Mouse (Mus musculus): ENCODE measurements around the gene Mmp28.

Mmp28 gene

DNA sequence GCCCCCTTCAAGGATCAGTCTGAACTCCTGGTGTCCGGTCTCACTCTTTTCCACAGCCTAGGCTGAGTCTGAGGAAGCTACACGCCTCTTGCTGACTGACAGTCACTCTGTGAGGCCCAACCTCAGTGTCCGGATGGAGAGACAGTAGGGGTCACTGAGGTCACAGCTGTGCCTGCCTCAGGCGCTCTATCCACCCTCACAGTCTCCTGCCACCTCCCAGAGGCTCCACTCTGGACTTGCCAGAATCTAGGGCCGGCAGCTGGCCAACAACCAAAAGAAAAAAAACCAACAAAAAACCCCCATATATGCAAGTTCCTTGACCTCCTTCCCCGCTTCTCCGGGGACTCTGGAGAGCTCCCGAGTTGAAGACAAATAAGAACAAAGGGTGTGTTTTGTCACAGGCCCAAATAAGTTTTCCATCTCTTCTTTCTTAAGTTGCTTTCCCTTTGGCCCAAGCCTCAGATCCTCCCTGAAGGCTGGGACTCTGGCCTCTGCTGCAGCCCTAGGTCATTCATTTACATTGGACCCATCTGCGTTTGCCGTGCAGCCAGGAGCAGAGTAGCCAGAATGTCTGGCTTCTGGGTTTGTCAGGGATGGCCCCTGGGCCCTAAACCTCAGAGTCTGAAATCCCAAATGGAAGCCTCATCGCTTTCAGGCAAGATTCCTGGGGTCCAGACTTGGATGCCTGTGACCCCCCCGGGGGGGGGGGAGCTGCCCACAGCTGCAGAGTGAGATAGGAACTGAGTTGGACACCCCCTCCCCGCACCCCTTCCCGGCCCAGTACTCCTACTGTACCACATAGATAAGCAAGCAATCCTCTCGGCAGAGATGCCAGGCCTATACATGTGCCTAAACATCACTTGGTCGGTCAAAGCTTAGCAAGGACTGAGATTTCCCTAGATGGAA, 14.6 kb downstream of the Mmp28 start:
- DNase-seq (ENCODE audit: low spot score in 2 of 2): no peak

DNA sequence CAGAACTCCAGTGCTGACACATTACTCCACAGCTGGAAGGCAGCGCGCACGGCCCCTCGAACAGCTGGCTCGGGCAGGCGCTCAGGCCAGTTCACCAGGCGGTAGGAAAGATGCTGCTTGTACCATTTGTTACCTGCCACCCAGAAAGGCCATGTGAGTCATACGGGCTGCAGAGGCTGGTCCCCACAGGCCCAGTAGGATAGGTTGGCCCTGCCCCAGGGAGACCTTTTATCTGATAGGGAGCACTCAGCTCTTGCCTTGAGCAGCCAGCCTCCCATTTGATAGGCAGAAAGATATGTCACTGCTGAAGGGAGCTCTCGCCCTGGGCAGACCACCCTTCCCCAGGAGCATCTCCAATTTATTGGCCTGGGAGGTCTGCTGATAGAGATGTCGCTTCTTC, 15.3 kb downstream of the Mmp28 start:
- no peak for DNase-seq (ENCODE audit: low spot score in 2 of 2)

DNA sequence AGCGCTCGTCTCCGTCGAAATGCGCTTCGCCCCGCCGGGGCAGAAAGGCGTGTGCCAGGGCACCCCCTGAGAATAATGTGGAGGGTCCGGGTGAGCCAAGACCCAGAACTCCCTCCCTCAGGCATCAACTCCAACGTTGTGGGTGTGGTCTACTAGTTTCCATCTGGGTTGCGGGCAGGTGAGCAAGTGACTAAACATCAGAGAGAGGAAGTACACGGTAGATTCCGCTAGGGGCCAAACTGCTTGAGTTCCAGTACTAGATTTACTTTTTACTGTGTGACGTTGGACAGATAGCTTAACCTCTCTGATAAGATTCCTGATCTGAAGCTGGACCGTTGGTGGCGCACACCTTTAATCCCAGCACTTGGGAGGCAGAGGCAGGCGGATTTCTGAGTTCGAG, 17.9 kb downstream of the Mmp28 start:
- no peak for DNase-seq (ENCODE audit: low spot score in 2 of 2)

DNA sequence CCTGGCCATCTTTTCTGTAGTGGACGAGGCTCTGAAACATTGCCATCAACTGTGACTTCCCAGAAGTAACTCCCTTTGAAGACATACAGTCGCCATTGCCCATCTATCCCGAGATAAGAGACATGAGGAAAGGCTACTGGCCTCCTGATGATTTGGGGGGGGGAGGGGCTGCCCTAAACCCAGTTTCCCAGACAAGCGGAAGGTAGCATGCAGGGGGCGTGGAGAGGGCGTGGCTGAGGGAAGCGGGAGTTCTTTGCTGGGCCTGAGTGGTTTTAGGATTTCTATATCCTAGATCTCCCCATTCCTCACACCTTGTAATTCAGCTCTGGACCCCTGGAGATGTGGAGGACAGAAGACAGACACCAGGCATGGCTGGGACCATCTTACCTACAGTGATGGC, 19.0 kb downstream of the Mmp28 start:
- DNase-seq (ENCODE audit: low spot score in 2 of 2): no peak

DNA sequence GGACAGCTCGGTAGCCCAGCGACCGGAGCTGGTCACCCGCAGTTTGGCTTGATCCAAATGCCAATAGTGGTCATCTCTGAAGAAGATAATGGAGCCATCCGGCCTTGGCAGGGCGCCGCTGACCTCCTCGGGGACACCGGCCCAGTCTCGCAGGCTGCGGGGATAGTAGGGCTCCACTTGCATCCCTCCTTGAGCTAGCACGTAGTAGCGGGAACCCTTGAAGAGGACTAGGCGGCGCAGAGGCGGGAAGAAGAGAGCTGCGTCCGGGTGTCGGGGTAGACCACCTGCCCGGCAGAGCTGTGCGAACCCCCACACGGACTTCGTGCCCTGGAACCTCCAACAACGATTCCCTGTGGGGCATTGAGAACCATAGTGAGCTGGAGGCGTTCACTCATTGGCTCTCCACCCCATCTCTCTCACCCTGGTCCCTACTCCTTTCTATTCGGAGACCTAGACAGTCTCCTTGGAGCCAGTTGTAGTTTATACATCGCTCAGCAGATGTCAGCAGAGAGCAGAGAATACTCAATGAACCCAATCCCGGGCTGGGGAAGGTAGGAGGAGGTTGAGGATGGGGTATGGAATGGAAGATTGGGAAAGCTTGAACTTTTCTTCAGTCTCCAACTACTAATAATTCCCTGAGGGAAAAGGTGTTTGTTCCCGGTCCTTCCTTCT, 20.1 kb downstream of the Mmp28 start:
- peak in 1 of 2 experiments; percentile 67 for DNase-seq (ENCODE audit: low spot score in 2 of 2)

DNA sequence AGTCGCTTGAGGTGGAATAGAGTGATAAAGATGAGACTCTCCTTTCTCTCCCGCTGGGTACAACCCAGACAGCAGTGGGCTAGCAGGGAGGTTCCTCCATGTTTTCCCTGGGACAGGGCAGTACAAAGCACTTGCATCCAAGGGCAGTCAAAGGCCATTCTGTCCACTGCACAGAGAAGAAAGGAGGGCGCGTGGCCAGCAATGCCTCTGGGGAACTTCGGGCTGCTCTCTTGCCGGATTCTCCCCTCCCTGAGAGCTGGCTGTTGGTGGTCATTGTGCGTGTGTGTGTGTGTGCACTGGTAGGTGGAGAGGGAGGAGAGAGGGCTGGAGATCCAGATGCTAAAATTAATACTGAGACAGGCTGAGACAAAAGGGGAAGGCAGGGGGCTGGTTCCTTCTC, 21.6 kb downstream of the Mmp28 start:
- no peak for DNase-seq (ENCODE audit: low spot score in 2 of 2)

DNA sequence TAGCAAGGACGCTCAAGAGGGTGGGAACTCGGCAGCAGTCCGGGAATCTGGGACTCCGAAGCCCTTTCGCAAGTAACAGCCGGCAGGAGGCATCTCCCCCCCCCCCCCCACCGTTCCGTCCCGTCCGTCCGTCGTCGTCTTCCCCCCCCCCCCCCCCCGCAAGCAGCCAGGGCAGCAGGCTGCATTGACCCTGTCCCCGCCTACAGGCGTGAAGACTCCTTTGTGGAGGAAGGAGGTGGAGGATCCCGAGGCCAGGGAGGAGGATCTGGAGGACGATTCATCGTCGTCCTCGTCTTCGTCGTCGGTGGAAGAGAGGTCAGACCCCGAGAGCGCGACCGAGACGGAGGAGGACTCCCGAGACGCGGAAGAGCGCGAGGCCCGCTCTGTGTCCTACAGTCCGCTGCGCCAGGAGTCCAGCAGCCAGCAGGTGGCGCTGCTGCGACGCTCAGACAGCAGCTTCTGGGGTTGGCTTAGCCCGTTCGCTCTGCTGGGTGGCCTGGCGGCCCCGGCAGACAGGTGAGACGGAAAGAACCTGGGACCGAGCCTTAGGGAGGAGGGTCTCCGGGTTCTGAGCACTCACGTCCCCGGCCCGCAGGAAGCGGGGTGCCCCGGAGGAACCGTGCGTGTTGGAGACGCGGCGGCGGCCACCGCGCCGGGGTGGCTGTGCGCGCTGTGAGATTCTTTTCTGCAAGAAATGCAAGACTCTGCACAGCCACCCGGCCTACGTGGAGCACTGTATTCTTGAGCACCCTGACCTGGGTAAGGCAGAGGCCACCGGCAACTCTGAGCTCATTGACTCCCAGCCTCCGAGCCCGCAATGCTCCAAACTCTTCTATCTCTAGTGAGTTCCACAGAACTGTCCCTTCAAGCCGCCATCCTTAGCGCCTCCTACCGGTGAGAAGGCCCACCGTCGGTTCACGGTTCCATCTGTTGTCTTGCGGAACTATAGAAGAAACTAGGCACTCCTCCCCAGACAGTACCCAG, 22.5 kb downstream of the Mmp28 start:
- peak; percentile 65 to 84 for DNase-seq (ENCODE audit: low spot score in 2 of 2)

DNA sequence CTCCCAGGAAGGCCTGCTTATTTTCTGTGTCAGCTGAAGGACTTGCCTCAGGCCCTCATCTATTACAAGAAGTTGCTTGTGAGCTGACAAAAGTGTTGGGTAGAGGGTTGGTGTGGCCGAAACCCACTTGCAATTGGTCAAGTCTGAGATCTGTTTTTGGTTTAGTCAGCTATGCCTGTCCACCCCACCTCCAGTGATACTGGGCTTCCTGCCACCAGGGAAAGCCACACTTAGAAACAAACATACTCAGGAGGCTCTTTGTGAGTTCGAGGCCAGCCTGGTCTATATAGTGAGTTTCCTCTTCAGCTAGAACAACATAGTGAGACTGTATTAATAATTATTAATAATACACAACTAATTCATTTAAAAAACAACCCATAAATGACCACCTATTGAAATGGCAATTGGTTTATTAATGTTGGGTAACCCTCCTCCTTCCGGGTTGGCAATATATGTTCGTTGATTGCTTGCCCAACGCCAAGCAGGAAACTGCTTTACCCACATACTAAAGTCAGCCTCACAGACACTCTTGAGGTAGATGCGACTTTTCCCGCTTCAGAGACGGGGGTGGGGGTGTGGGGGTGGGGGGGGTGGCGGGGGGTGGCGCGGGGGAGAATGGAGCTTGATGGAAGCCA, 23.3 kb downstream of the Mmp28 start:
- DNase-seq (ENCODE audit: low spot score in 2 of 2): no peak

DNA sequence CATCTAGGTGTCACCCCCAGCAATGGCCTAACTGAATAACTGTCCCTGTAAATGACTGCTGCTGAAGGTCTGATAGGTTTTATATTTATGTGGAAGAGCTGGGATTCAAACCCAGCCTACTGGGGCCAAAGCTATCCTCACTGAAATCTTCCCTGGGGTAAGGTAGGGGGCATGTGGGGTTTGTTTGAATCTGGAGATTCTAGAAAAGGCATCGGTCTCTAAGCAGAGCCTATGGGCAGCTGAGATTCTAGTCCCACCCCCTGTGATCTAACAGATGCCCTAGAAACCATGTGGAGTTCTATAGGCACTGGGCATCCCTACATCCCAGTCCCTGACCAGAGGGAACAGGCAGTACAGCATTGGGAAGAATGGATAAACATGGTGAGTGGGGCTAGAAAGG, 25.5 kb downstream of the Mmp28 start, which contains the start of gene 1700020L24Rik:
Gene 1700020L24Rik, plus strand, starts transcription at position 301 of the 400 bp plus-strand sequence.
- no peak for DNase-seq (ENCODE audit: low spot score in 2 of 2)

DNA sequence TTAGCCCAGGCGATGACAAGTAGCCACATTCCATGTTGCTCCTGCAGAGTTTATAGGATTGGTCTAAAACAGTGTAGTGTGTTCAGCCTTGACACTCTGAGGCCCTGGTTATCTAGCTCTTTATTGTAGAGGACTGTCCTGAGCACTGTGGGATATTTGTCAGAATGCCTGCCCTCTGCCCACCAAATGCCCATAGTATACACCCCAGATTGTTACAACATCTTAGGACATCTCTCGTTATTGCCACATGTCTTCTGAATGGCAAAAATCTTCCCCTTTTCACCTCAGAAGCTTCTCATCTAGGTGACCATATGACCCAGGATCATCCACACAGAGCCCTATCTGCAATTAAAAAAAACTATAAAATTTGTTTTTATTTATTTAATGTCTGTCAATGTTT, 30.3 kb downstream of the Mmp28 start:
- DNase-seq (ENCODE audit: low spot score in 2 of 2): no peak

DNA sequence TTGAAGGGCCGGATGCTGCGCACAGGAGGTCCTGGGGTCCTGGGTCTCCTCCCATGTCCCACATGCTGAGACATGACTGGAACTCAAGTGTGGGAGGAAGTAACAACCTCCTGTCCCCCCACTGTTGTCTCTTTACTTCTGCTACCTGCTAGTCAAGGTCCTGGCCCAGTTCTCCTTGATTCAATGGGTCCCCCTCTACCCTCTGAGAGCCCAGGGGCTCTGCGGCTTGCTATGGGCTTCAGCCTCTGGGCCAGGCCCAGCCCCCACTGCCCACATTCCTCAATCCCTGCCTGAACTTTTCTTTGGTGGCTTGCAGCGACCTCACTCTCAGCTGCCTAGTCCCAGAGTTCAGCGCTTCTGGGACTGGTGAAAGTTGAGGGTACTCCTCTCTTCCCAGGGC, 33.5 kb downstream of the Mmp28 start, which contains the start of gene Gas2l2:
Gene Gas2l2, minus strand, starts transcription at position 101 of the 400 bp plus-strand sequence.
- no peak for DNase-seq (ENCODE audit: low spot score in 2 of 2)

DNA sequence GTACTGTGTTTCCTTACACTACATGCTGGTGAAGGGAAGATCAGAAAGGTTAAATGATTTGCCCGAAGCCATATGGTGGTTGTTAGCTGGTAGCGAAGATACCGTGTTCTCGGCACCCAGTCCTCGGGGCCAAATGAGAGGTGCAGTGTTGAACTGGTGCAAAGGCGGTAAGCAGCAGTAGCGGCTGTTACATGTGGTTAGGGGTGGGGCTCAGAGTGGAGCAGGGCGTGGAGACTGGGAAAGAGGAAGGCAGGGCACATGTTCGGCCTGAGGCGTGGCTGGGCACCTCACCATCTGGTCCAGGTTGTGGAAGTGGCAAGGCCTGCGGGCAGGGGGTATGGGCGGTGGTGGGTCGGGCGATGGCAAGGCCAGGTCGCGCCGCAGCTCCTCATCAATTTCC, 35.9 kb downstream of the Mmp28 start:
- DNase-seq (ENCODE audit: low spot score in 2 of 2): no peak

DNA sequence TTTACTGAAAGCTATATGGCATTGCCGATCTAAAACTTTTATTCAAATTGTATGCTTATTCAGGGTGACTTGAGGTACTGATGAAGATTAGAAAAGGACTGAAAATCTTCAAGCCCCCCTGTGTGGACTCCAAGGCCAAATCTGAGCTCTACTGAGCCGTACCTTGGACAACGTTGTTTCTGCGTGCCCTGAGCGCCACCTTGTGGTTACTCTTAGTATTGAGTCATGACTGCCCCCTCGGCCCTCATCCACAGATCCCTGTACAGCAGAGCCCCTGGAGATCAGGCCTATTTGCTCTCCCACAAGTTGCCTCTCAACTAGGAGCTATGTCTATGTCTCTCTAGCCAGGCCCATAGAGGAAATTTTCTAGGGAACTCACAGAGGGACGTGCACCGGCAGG, 38.2 kb downstream of the Mmp28 start:
- DNase-seq (ENCODE audit: low spot score in 2 of 2): peak; percentile 56 to 77

DNA sequence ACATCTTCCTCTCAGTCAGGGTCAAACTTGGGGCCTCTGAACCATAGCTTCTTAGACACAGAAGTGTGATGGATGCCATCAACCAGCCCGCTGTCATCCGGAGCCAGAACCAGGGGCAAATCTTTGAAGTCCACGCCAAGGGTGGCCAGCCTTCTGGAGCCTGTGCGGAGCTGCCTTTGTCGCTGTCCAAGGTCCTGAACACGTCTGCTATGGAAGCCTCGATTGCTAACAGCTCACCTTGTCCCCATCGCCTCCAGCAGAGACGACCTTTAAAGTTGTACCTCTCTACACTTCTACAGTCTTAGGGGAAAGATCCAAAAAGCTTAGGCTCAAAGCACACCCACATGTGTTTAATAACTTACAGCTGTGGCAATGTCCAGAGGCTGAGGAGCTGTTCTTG, 41.6 kb downstream of the Mmp28 start:
- DNase-seq (ENCODE audit: low spot score in 2 of 2): no peak

DNA sequence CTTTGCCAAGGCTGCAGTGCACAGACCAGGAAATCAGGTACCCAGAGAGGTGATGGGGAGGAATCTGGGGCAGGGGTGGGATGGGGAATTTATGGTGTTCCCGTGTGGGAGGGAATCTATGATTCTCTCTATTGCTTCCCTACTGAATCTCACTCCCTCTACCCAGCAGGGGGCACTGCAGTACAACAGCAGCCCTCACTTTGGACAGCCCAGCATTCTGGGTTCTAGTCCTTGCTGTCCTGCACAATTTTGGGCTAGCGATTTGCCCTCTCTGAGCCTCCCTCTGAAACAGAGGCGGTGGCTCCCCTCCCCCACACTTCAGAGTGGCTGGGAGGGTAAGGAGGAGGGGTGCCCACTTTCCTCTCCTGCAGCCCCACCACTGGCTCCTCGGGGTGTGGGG, 42.5 kb downstream of the Mmp28 start:
- no peak for DNase-seq (ENCODE audit: low spot score in 2 of 2)

DNA sequence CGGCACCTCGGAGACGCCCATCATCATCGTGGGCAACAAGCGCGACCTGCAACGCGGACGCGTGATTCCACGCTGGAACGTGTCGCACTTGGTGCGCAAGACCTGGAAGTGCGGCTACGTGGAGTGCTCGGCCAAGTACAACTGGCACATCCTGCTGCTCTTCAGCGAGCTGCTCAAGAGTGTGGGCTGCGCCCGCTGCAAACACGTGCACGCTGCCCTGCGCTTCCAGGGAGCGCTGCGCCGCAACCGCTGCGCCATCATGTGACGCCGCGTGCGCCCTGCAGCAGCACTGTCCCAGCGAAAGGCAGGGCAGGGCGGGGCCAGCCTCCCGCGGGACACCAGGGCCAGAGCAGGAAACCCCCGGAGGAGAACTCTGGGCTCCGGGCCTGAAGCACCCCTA, 44.3 kb downstream of the Mmp28 start:
- peak in 1 of 2 experiments; percentile 64 for DNase-seq (ENCODE audit: low spot score in 2 of 2)

DNA sequence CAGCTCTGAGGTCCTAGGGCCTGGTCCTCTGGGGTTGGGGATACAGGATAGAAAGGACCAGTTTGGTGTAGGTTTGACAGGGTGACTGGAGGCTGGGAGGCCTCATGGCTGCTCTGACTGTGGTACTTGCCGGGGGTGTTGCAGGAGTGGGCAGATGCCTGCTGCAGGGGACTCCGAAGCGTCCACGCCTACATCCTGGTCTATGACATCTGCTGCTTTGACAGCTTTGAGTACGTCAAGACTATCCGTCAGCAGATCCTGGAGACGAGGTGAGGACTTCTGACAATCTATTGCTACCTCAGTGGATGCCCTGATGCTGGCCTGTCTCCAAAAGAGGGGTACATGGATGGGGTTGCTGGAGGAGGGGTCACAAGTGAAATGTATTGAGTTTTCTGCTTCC, 45.2 kb downstream of the Mmp28 start:
- no peak for DNase-seq (ENCODE audit: low spot score in 2 of 2)

DNA sequence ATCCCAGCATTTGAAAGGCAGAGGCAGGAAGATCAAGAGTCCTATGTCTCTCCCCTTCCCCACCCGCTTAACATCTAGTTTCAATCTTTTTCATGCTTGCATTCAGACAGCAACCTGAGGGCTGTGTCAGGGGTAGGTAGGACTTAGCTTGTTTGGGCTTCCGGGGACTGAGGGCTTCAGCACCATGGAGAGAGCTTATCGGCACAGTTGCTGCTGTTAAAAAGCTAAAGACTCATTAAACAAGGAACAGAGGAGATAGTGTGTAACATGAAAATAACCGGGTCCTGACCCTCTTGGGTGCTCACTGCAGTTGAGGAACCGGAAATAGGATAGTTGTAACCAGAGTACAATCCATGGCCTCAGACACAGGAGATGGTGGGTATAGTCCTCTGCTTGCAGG, 45.8 kb downstream of the Mmp28 start:
- no peak for DNase-seq (ENCODE audit: low spot score in 2 of 2)

DNA sequence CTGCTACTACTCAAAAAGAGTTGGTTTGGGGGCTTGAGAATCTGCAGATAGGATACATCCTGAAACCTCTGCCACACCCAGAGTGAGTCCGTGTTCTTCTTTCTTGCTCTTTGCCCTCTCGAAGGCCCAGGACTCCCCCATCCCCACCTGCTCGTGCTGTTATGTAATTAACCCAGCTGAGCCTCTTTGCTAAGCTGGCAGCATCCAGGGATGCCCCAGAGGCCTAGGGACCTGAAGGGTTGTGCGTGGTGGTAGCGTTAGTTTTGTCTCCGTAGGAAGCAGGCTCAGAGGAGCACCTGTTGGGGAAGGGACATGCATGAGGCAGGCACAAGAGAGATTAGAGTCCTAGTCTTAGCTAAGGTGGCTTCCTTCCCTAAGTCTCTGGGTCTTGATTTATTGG, 52.4 kb downstream of the Mmp28 start:
- no peak for DNase-seq (ENCODE audit: low spot score in 2 of 2)

DNA sequence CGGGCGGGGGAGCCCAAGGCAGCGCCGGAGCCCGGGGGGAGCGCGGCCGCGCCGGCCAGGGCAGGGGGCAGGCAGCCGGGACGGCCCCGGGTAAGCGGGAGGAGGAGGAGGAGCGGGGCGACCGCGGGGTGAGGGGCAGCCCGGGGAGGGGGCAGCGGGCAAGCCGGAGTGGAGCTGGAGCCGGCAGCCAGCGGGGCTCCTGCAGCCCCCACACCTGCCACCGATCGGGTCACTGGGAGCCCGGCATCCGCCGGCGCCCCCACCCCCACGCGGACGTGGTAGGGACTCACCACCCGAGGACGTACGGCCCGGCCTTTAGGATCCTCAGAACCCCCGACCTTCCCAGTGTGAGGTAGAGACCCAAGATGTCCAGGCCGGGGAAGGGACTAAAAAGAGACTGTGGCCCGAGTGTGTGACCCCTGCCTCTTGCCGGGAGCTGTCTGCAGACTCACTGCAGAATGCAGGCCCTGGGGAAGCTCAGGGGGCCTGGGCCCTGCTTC, 53.0 kb downstream of the Mmp28 start:
- peak in 1 of 2 experiments; percentile 29 for DNase-seq (ENCODE audit: low spot score in 2 of 2)
